Mouse (Mus musculus): ENCODE results near the gene Myof. TPM values are rescaled to one million over a fixed set of nuclear protein-coding genes. Genes with fewer than 3 reads are reported as not detected.

Myof gene
- polyA plus RNA-seq (2012; rRNA removed) = 24.2 and 27.5 TPM in 2 replicates

GRCm38 (mm10) chr19:38043281-38043981, at the start of gene Myof:
Gene Myof (minus strand): TSS chr19:38043577.
- Histone ChIP-seq H3K4me3 (ENCODE audit: insufficient read depth, low read depth, low read length) (peak within 1 kb of the TSS; percentile 52), H3K36me3 (ENCODE audit: control insufficient read depth, insufficient read depth, low read length) (no peaks in the 10 kb centered on the region), H3K4me1 (ENCODE audit: control insufficient read depth, insufficient read depth, low read length) (no peaks in the 10 kb centered on the region; the same call in 1 of the 2 replicates), H3K27ac (ENCODE audit: insufficient read depth, low read depth, low read length) (peak within 1 kb of the TSS; percentile 69), H3K27me3 (replicated peaks; ENCODE audit: control insufficient read depth, insufficient read depth, low read length) (no peaks in the 10 kb centered on the region)
- TF ChIP-seq CTCF (conservative IDR thresholded peaks at IDR 0.05; ENCODE audit: insufficient read depth, insufficient read length, low read depth, low read length) (peak; percentile 44), POLR2A (IDR thresholded peaks at IDR 0.05; ENCODE audit: low read depth, low read length) (no peak)
- DNase-seq = peak; percentile 77
- WGBS = 1% methylated on average over 28 of the region's 28 CpGs

- Histone ChIP-seq H3K4me1 (ENCODE audit: control insufficient read depth, insufficient read depth, low read length) (no peaks in the 10 kb centered on the region), H3K27me3 (replicated peaks; ENCODE audit: control insufficient read depth, insufficient read depth, low read length) (no peaks in the 10 kb centered on the region), H3K27ac (ENCODE audit: insufficient read depth, low read depth, low read length) (no peak overlapping the region), H3K4me3 (ENCODE audit: insufficient read depth, low read depth, low read length) (no peak overlapping the region), H3K36me3 (ENCODE audit: control insufficient read depth, insufficient read depth, low read length) (no peaks in the 10 kb centered on the region)
- WGBS = 47% methylated on average over 4 of the region's 4 CpGs
- no peak for TF ChIP-seq CTCF (conservative IDR thresholded peaks at IDR 0.05; ENCODE audit: insufficient read depth, insufficient read length, low read depth, low read length)
- no peak for DNase-seq
Observed at GRCm38 (mm10) chr19:38091512-38091985, 48.2 kb upstream of the Myof start.

GRCm38 (mm10) chr19:38089358-38089757, 46.0 kb upstream of the Myof start:
- no peaks in the 10 kb centered on the region for H3K27me3 ChIP-seq (replicated peaks; ENCODE audit: control insufficient read depth, insufficient read depth, low read length)
- TF ChIP-seq POLR2A (IDR thresholded peaks at IDR 0.05; ENCODE audit: low read depth, low read length) = no peak
- no peak for TF ChIP-seq CTCF (conservative IDR thresholded peaks at IDR 0.05; ENCODE audit: insufficient read depth, insufficient read length, low read depth, low read length)
- H3K4me3 ChIP-seq (ENCODE audit: insufficient read depth, low read depth, low read length) = no peak overlapping the region
- no peak overlapping the region for H3K27ac ChIP-seq (ENCODE audit: insufficient read depth, low read depth, low read length)
- DNase-seq = no peak
- whole genome bisulfite sequencing = 71% methylated on average over 8 of the region's 8 CpGs
- no peaks in the 10 kb centered on the region for H3K4me1 ChIP-seq (ENCODE audit: control insufficient read depth, insufficient read depth, low read length)
- no peaks in the 10 kb centered on the region for H3K36me3 ChIP-seq (ENCODE audit: control insufficient read depth, insufficient read depth, low read length)

- 53% methylated on average over 11 of the region's 11 CpGs for WGBS
- Histone ChIP-seq H3K27ac (ENCODE audit: insufficient read depth, low read depth, low read length) (no peak overlapping the region), H3K4me1 (ENCODE audit: control insufficient read depth, insufficient read depth, low read length) (no peaks in the 10 kb centered on the region), H3K4me3 (ENCODE audit: insufficient read depth, low read depth, low read length) (no peak overlapping the region), H3K36me3 (ENCODE audit: control insufficient read depth, insufficient read depth, low read length) (no peaks in the 10 kb centered on the region), H3K27me3 (replicated peaks; ENCODE audit: control insufficient read depth, insufficient read depth, low read length) (no peaks in the 10 kb centered on the region)
- DNase-seq = peak; percentile 38
- peak; percentile 66 for TF ChIP-seq CTCF (conservative IDR thresholded peaks at IDR 0.05; ENCODE audit: insufficient read depth, insufficient read length, low read depth, low read length)
- no peak for TF ChIP-seq POLR2A (IDR thresholded peaks at IDR 0.05; ENCODE audit: low read depth, low read length)
Observed at GRCm38 (mm10) chr19:38086948-38087551, 43.7 kb upstream of the Myof start.

- 86% methylated on average over 4 of the region's 4 CpGs for WGBS
- no peak for DNase-seq
- Histone ChIP-seq H3K27me3 (replicated peaks; ENCODE audit: control insufficient read depth, insufficient read depth, low read length) (no peaks in the 10 kb centered on the region), H3K36me3 (ENCODE audit: control insufficient read depth, insufficient read depth, low read length) (no peaks in the 10 kb centered on the region), H3K4me1 (ENCODE audit: control insufficient read depth, insufficient read depth, low read length) (no peaks in the 10 kb centered on the region), H3K27ac (ENCODE audit: insufficient read depth, low read depth, low read length) (no peak overlapping the region), H3K4me3 (ENCODE audit: insufficient read depth, low read depth, low read length) (no peak overlapping the region)
- TF ChIP-seq POLR2A (IDR thresholded peaks at IDR 0.05; ENCODE audit: low read depth, low read length) = no peak
- no peak for TF ChIP-seq CTCF (conservative IDR thresholded peaks at IDR 0.05; ENCODE audit: insufficient read depth, insufficient read length, low read depth, low read length)
Observed at GRCm38 (mm10) chr19:38085841-38086240, 42.5 kb upstream of the Myof start.

- no peaks in the 10 kb centered on the region for H3K4me1 ChIP-seq (ENCODE audit: control insufficient read depth, insufficient read depth, low read length)
- H3K36me3 ChIP-seq (ENCODE audit: control insufficient read depth, insufficient read depth, low read length) = no peaks in the 10 kb centered on the region
- TF ChIP-seq CTCF (conservative IDR thresholded peaks at IDR 0.05; ENCODE audit: insufficient read depth, insufficient read length, low read depth, low read length) = no peak
- no peak for TF ChIP-seq POLR2A (IDR thresholded peaks at IDR 0.05; ENCODE audit: low read depth, low read length)
- 43% methylated on average over 5 of the region's 5 CpGs for WGBS
- no peak overlapping the region for H3K4me3 ChIP-seq (ENCODE audit: insufficient read depth, low read depth, low read length)
- no peak overlapping the region for H3K27ac ChIP-seq (ENCODE audit: insufficient read depth, low read depth, low read length)
- no peaks in the 10 kb centered on the region for H3K27me3 ChIP-seq (replicated peaks; ENCODE audit: control insufficient read depth, insufficient read depth, low read length)
- DNase-seq = no peak
Observed at GRCm38 (mm10) chr19:38082931-38083525, 39.7 kb upstream of the Myof start.

- H3K36me3 ChIP-seq (ENCODE audit: control insufficient read depth, insufficient read depth, low read length) = no peaks in the 10 kb centered on the region
- no peak for DNase-seq
- H3K4me1 ChIP-seq (ENCODE audit: control insufficient read depth, insufficient read depth, low read length) = no peaks in the 10 kb centered on the region
- 60% methylated on average over 3 of the region's 3 CpGs for WGBS
- H3K27me3 ChIP-seq (replicated peaks; ENCODE audit: control insufficient read depth, insufficient read depth, low read length) = no peaks in the 10 kb centered on the region
- H3K27ac ChIP-seq (ENCODE audit: insufficient read depth, low read depth, low read length) = no peak overlapping the region
- TF ChIP-seq CTCF (conservative IDR thresholded peaks at IDR 0.05; ENCODE audit: insufficient read depth, insufficient read length, low read depth, low read length) (no peak), POLR2A (IDR thresholded peaks at IDR 0.05; ENCODE audit: low read depth, low read length) (no peak)
- H3K4me3 ChIP-seq (ENCODE audit: insufficient read depth, low read depth, low read length) = no peak overlapping the region
Observed at GRCm38 (mm10) chr19:38081361-38081760, 38.0 kb upstream of the Myof start.

Measured in kidney, adult 2 months (tissue).